Mouse (Mus musculus): ENCODE data around the gene Fbxw4. TPM values are rescaled to one million over a fixed set of nuclear protein-coding genes. Genes with fewer than 3 reads are reported as not detected.
A peak's percentile ranks its signal among the peaks of the same experiment; 100 is the strongest.

Fbxw4 gene
- polyA plus RNA-seq, 1 experiment from 2014 or later: 3.3 TPM

GRCm38 (mm10) chr19:45660503-45660790 is 335 bp upstream of the Fbxw4 start:
- peak overlapping the region; percentile 77 for H3K4me2 ChIP-seq (ENCODE audit: low read depth, severe bottlenecking)
- no peak; the same call in 1 of the 2 replicates for ATAC-seq (ENCODE audit: insufficient number of reproducible peaks, low FRiP score, low TSS enrichment, low read depth)

GRCm38 (mm10) chr19:45659301-45659737 is 793 bp downstream of the Fbxw4 start:
- peak overlapping the region; percentile 77 for H3K4me2 ChIP-seq (ENCODE audit: low read depth, severe bottlenecking)
- peak overlapping the region; percentile 73 for H3K4me3 ChIP-seq (ENCODE audit: low read depth, low read length)
- peaks cover 16% of the 10 kb centered on the region for H3K4me1 ChIP-seq (ENCODE audit: control insufficient read depth, insufficient read depth, low read length)
- peak overlapping the region; percentile 90 for H3K27ac ChIP-seq (replicated peaks; ENCODE audit: low read depth, low read length)
- H3K9ac ChIP-seq (ENCODE audit: low read length): peak overlapping the region; percentile 97
- H3K27me3 ChIP-seq (ENCODE audit: control insufficient read depth, insufficient read depth, low read length): no peaks in the 10 kb centered on the region
- ATAC-seq (ENCODE audit: insufficient number of reproducible peaks, low FRiP score, low TSS enrichment, low read depth) (no peak), DNase-seq (ENCODE audit: low spot score) (no peak)
- no peaks in the 10 kb centered on the region for H3K36me3 ChIP-seq (ENCODE audit: control insufficient read depth, insufficient read depth, low read length)
- H3K9me3 ChIP-seq (ENCODE audit: control insufficient read depth, low read length): no peaks in the 10 kb centered on the region
- 1% methylated on average over 17 of the region's 18 CpGs for WGBS

More at GRCm38 (mm10) chr19:45660503-45660790, 335 bp upstream of the Fbxw4 start:
- Histone ChIP-seq H3K9me3 (ENCODE audit: control insufficient read depth, low read length) (no peaks in the 10 kb centered on the region), H3K36me3 (ENCODE audit: control insufficient read depth, insufficient read depth, low read length) (no peaks in the 10 kb centered on the region), H3K4me1 (ENCODE audit: control insufficient read depth, insufficient read depth, low read length) (peaks cover 15% of the 10 kb centered on the region), H3K4me3 (ENCODE audit: low read depth, low read length) (peak overlapping the region; percentile 73), H3K27ac (replicated peaks; ENCODE audit: low read depth, low read length) (peak overlapping the region; percentile 90), H3K9ac (ENCODE audit: low read length) (peak overlapping the region; percentile 97), H3K27me3 (ENCODE audit: control insufficient read depth, insufficient read depth, low read length) (no peaks in the 10 kb centered on the region)
- 19% methylated on average over 18 of the region's 18 CpGs for WGBS
- no peak for DNase-seq (ENCODE audit: low spot score)

- Histone ChIP-seq H3K4me1 (ENCODE audit: control insufficient read depth, insufficient read depth, low read length) (peaks cover 16% of the 10 kb centered on the region), H3K4me2 (ENCODE audit: low read depth, severe bottlenecking) (peak overlapping the region; percentile 77), H3K27ac (replicated peaks; ENCODE audit: low read depth, low read length) (no peak overlapping the region), H3K9me3 (ENCODE audit: control insufficient read depth, low read length) (no peaks in the 10 kb centered on the region), H3K9ac (ENCODE audit: low read length) (no peak overlapping the region; the same call in 1 of the 2 replicates), H3K36me3 (ENCODE audit: control insufficient read depth, insufficient read depth, low read length) (no peaks in the 10 kb centered on the region), H3K4me3 (ENCODE audit: low read depth, low read length) (peak overlapping the region; percentile 73), H3K27me3 (ENCODE audit: control insufficient read depth, insufficient read depth, low read length) (no peaks in the 10 kb centered on the region)
- WGBS: 76% methylated on average over 10 of the region's 10 CpGs
- DNase-seq (ENCODE audit: low spot score): no peak
- no peak for ATAC-seq (ENCODE audit: insufficient number of reproducible peaks, low FRiP score, low TSS enrichment, low read depth)
Measured at GRCm38 (mm10) chr19:45658556-45659268, 1.4 kb downstream of the Fbxw4 start.

GRCm38 (mm10) chr19:45657828-45658227 is 2.3 kb downstream of the Fbxw4 start:
- Histone ChIP-seq H3K9me3 (ENCODE audit: control insufficient read depth, low read length) (no peaks in the 10 kb centered on the region), H3K4me1 (ENCODE audit: control insufficient read depth, insufficient read depth, low read length) (peaks cover 17% of the 10 kb centered on the region), H3K27me3 (ENCODE audit: control insufficient read depth, insufficient read depth, low read length) (no peaks in the 10 kb centered on the region), H3K4me3 (ENCODE audit: low read depth, low read length) (no peak overlapping the region), H3K4me2 (ENCODE audit: low read depth, severe bottlenecking) (no peak overlapping the region), H3K9ac (ENCODE audit: low read length) (no peak overlapping the region), H3K36me3 (ENCODE audit: control insufficient read depth, insufficient read depth, low read length) (no peaks in the 10 kb centered on the region), H3K27ac (replicated peaks; ENCODE audit: low read depth, low read length) (no peak overlapping the region)
- ATAC-seq (ENCODE audit: insufficient number of reproducible peaks, low FRiP score, low TSS enrichment, low read depth) (no peak), DNase-seq (ENCODE audit: low spot score) (no peak)
- WGBS: 97% methylated on average over 1 of the region's 1 CpGs

GRCm38 (mm10) chr19:45656810-45657595 is 3.1 kb downstream of the Fbxw4 start:
- Histone ChIP-seq H3K9me3 (ENCODE audit: control insufficient read depth, low read length) (no peaks in the 10 kb centered on the region), H3K4me1 (ENCODE audit: control insufficient read depth, insufficient read depth, low read length) (peaks cover 23% of the 10 kb centered on the region), H3K9ac (ENCODE audit: low read length) (no peak overlapping the region), H3K27ac (replicated peaks; ENCODE audit: low read depth, low read length) (no peak overlapping the region), H3K4me2 (ENCODE audit: low read depth, severe bottlenecking) (no peak overlapping the region), H3K27me3 (ENCODE audit: control insufficient read depth, insufficient read depth, low read length) (no peaks in the 10 kb centered on the region), H3K4me3 (ENCODE audit: low read depth, low read length) (no peak overlapping the region), H3K36me3 (ENCODE audit: control insufficient read depth, insufficient read depth, low read length) (no peaks in the 10 kb centered on the region)
- ATAC-seq (ENCODE audit: insufficient number of reproducible peaks, low FRiP score, low TSS enrichment, low read depth) (no peak), DNase-seq (ENCODE audit: low spot score) (no peak)
- WGBS: 79% methylated on average over 8 of the region's 8 CpGs

GRCm38 (mm10) chr19:45655870-45656269 is 4.2 kb downstream of the Fbxw4 start:
- H3K4me2 ChIP-seq (ENCODE audit: low read depth, severe bottlenecking): no peak overlapping the region
- ATAC-seq (ENCODE audit: insufficient number of reproducible peaks, low FRiP score, low TSS enrichment, low read depth): no peak

GRCm38 (mm10) chr19:45653986-45654385 is 6.1 kb downstream of the Fbxw4 start:
- H3K27ac ChIP-seq (replicated peaks; ENCODE audit: low read depth, low read length): no peak overlapping the region

More at GRCm38 (mm10) chr19:45655870-45656269, 4.2 kb downstream of the Fbxw4 start:
- H3K36me3 ChIP-seq (ENCODE audit: control insufficient read depth, insufficient read depth, low read length): no peaks in the 10 kb centered on the region
- no peak for DNase-seq (ENCODE audit: low spot score)
- H3K9me3 ChIP-seq (ENCODE audit: control insufficient read depth, low read length): no peaks in the 10 kb centered on the region
- peaks cover 23% of the 10 kb centered on the region for H3K4me1 ChIP-seq (ENCODE audit: control insufficient read depth, insufficient read depth, low read length)
- no peak overlapping the region for H3K4me3 ChIP-seq (ENCODE audit: low read depth, low read length)
- WGBS: 68% methylated on average over 8 of the region's 8 CpGs
- H3K9ac ChIP-seq (ENCODE audit: low read length): no peak overlapping the region
- H3K27ac ChIP-seq (replicated peaks; ENCODE audit: low read depth, low read length): no peak overlapping the region
- H3K27me3 ChIP-seq (ENCODE audit: control insufficient read depth, insufficient read depth, low read length): no peaks in the 10 kb centered on the region

GRCm38 (mm10) chr19:45652286-45652988 is 7.7 kb downstream of the Fbxw4 start:
- Histone ChIP-seq H3K4me1 (ENCODE audit: control insufficient read depth, insufficient read depth, low read length) (peaks cover 21% of the 10 kb centered on the region), H3K27me3 (ENCODE audit: control insufficient read depth, insufficient read depth, low read length) (no peaks in the 10 kb centered on the region), H3K4me2 (ENCODE audit: low read depth, severe bottlenecking) (no peak overlapping the region), H3K9ac (ENCODE audit: low read length) (no peak overlapping the region), H3K27ac (replicated peaks; ENCODE audit: low read depth, low read length) (no peak overlapping the region; the same call in 1 of the 2 replicates), H3K36me3 (ENCODE audit: control insufficient read depth, insufficient read depth, low read length) (no peaks in the 10 kb centered on the region), H3K9me3 (ENCODE audit: control insufficient read depth, low read length) (no peaks in the 10 kb centered on the region), H3K4me3 (ENCODE audit: low read depth, low read length) (no peak overlapping the region)
- ATAC-seq (ENCODE audit: insufficient number of reproducible peaks, low FRiP score, low TSS enrichment, low read depth): no peak
- WGBS: 53% methylated on average over 15 of the region's 15 CpGs
- peak; percentile 49 for DNase-seq (ENCODE audit: low spot score)

More at GRCm38 (mm10) chr19:45653986-45654385, 6.1 kb downstream of the Fbxw4 start:
- DNase-seq (ENCODE audit: low spot score) (no peak), ATAC-seq (ENCODE audit: insufficient number of reproducible peaks, low FRiP score, low TSS enrichment, low read depth) (no peak)
- WGBS: 47% methylated on average over 6 of the region's 6 CpGs
- Histone ChIP-seq H3K4me1 (ENCODE audit: control insufficient read depth, insufficient read depth, low read length) (peaks cover 21% of the 10 kb centered on the region), H3K4me3 (ENCODE audit: low read depth, low read length) (no peak overlapping the region), H3K9ac (ENCODE audit: low read length) (no peak overlapping the region), H3K36me3 (ENCODE audit: control insufficient read depth, insufficient read depth, low read length) (no peaks in the 10 kb centered on the region), H3K9me3 (ENCODE audit: control insufficient read depth, low read length) (no peaks in the 10 kb centered on the region), H3K4me2 (ENCODE audit: low read depth, severe bottlenecking) (no peak overlapping the region), H3K27me3 (ENCODE audit: control insufficient read depth, insufficient read depth, low read length) (no peaks in the 10 kb centered on the region)
